Mouse (Mus musculus): Measurements from ENCODE around the gene Snx32. TPM values are rescaled to one million over a fixed set of nuclear protein-coding genes. Genes with fewer than 3 reads are reported as not detected.

The Snx32 gene
- 176 and 185 TPM in 2 replicates for polyA plus RNA-seq (2012; rRNA removed)

DNA sequence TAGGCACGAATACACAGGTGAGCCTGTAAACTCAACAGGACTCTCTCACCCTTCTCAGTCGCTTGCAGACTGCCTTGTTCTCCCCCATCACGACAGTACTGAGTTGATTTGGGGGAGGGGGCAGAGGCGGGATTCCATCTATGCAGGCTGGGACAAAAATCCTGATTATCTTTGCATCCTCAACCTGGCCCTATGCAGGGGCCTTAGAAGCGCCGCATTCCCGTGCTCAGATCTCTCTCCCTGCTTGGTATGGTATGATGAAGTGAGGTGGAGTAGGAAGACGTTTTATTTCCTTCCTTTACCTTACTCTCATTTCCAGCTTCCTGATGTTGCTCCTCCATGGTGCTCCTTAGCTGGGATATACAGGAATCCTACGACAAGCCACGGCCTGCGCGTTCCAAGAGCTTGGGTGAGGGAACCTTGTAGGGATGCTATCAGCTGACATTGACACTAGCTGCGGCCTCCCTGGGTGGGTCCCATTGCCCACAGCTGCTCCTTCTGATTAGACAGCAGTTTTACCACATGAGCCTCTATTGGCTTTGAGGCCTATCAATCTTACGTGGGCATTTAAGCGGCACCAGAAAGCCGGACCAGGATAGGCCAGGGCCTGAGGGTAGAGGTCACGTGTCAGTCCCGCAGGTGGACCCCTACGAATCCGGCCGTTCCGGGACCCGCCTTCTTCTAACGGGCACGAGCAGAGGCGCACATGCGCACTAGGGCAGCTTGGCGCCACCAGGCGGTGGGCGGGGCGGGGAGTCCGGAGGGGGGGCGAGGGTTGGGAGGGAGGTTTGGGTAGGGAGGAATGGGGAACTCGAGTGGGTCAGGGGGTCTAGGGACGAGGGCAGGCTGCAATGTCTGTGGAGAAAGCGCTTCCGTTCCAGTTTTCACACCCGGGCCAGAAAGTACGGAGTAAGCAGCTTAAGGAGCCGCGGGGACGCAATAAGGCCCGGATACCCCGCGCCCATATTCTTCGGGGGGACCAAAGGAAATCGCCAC, at the start of gene Snx32:
Gene Snx32, minus strand, starts transcription at position 508 of the 996 bp plus-strand sequence.
- peak; percentile 97 to 100 for DNase-seq
- Histone ChIP-seq H3K27me3 (ENCODE audit: control insufficient read depth, insufficient read depth, low read length) (no peaks in the 10 kb centered on the region), H3K27ac (ENCODE audit: insufficient read depth, low read length) (peak within 1 kb of the TSS; percentile 31), H3K4me1 (ENCODE audit: control insufficient read depth, insufficient read depth, low read length) (0 out of 2 replicates have a peak, but pooled peaks cover 8% of the 10 kb centered on the region), H3K4me3 (replicated peaks; ENCODE audit: insufficient read depth, low read depth, low read length) (peak within 1 kb of the TSS; percentile 79)
- TF ChIP-seq CTCF (IDR thresholded peaks at IDR 0.05; ENCODE audit: borderline replicate concordance, insufficient read depth, low read depth, low read length) (no peak), POLR2A (IDR thresholded peaks at IDR 0.05; ENCODE audit: borderline replicate concordance, insufficient read depth, low read length) (peak; percentile 82; the same call in 1 of the 2 replicates)
- 1% methylated on average over 47 of the region's 47 CpGs for WGBS

DNA sequence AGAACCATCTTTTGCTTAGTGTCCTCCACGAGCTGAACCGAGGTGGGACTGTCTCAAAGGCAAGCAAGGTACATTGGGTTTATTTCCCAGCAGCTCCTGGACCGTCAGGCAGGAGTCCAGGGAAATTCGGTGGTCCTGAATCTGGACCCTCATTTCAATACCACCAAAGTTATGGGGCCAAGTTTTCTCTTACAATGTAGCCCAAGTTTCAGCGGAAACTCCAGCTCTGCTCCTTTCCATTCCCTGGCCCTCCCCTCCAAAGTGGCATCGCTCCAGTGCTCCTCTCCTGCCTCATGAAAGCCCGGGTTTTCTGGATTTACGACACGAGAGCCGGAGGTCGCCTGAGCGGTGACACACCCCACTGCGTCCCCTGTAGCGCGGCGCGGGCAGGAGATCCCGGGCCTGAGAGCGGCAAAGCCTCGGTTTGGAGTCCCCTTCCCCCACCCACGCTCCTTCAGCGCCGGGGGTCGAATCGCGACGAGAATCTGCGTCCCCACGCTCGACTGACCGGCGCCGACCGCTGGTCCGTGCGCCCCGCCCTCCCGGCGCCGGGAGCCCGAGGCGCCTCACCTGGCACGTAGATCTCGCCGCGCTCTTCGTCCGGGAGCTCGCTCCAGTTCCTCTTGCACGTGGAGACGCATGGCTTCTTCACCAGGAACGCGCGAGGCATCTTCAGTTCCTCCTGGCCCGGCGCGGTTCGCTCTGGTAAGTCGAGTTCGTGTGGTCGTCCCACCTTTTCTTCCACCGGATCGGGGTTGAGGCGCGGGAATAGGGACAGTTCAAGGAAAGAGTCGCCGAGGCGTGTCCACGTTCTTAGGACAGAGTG, 49.5 kb upstream of the Snx32 start:
- no peak overlapping the region for H3K27ac ChIP-seq (ENCODE audit: insufficient read depth, low read length)
- TF ChIP-seq CTCF (IDR thresholded peaks at IDR 0.05; ENCODE audit: borderline replicate concordance, insufficient read depth, low read depth, low read length) (no peak), POLR2A (IDR thresholded peaks at IDR 0.05; ENCODE audit: borderline replicate concordance, insufficient read depth, low read length) (no peak)
- peaks cover 7% of the 10 kb centered on the region; the same call in 1 of the 2 replicates for H3K27me3 ChIP-seq (ENCODE audit: control insufficient read depth, insufficient read depth, low read length)
- 1% methylated on average over 69 of the region's 69 CpGs for WGBS
- peak overlapping the region; percentile 30 for H3K4me3 ChIP-seq (replicated peaks; ENCODE audit: insufficient read depth, low read depth, low read length)
- DNase-seq, result no peak
- H3K4me1 ChIP-seq (ENCODE audit: control insufficient read depth, insufficient read depth, low read length), result 0 out of 2 replicates have a peak, but pooled peaks cover 4% of the 10 kb centered on the region

- WGBS, result 28% methylated on average over 8 of the region's 8 CpGs
- H3K27ac ChIP-seq (ENCODE audit: insufficient read depth, low read length), result no peak overlapping the region
- no peak for TF ChIP-seq CTCF (IDR thresholded peaks at IDR 0.05; ENCODE audit: borderline replicate concordance, insufficient read depth, low read depth, low read length)
- no peak for TF ChIP-seq POLR2A (IDR thresholded peaks at IDR 0.05; ENCODE audit: borderline replicate concordance, insufficient read depth, low read length)
- no peak for DNase-seq
- peaks cover 7% of the 10 kb centered on the region; the same call in 1 of the 2 replicates for H3K27me3 ChIP-seq (ENCODE audit: control insufficient read depth, insufficient read depth, low read length)
- no peak overlapping the region for H3K4me3 ChIP-seq (replicated peaks; ENCODE audit: insufficient read depth, low read depth, low read length)
- H3K4me1 ChIP-seq (ENCODE audit: control insufficient read depth, insufficient read depth, low read length), result 0 out of 2 replicates have a peak, but pooled peaks cover 4% of the 10 kb centered on the region
Measured at GRCm38 (mm10) chr19:5559229-5559628, 48.9 kb upstream of the Snx32 start.

DNA sequence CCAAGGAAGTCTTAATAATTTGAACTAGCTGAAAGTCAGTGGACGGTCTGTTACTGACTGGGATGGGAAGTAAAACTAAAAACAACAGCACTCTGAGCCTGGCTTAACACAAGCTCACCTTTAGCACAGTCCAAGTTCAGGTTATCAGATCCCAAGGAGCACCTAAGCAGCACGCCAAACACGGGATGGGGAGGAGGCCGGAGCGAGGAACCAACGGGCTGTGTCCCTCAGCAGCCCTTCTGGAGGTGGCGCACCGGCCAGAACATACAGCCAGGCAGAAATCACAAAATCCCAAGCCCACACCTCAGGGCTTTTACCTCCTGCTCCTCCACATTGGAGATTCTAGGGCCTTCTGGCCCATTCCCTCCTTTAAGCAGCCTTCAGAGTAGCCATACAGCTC, 48.4 kb upstream of the Snx32 start:
- 58% methylated on average over 8 of the region's 8 CpGs for WGBS
- Histone ChIP-seq H3K4me3 (replicated peaks; ENCODE audit: insufficient read depth, low read depth, low read length) (no peak overlapping the region), H3K27ac (ENCODE audit: insufficient read depth, low read length) (no peak overlapping the region), H3K27me3 (ENCODE audit: control insufficient read depth, insufficient read depth, low read length) (peaks cover 7% of the 10 kb centered on the region; the same call in 1 of the 2 replicates), H3K4me1 (ENCODE audit: control insufficient read depth, insufficient read depth, low read length) (0 out of 2 replicates have a peak, but pooled peaks cover 4% of the 10 kb centered on the region)
- TF ChIP-seq POLR2A (IDR thresholded peaks at IDR 0.05; ENCODE audit: borderline replicate concordance, insufficient read depth, low read length), result no peak
- TF ChIP-seq CTCF (IDR thresholded peaks at IDR 0.05; ENCODE audit: borderline replicate concordance, insufficient read depth, low read depth, low read length), result no peak
- no peak for DNase-seq

DNA sequence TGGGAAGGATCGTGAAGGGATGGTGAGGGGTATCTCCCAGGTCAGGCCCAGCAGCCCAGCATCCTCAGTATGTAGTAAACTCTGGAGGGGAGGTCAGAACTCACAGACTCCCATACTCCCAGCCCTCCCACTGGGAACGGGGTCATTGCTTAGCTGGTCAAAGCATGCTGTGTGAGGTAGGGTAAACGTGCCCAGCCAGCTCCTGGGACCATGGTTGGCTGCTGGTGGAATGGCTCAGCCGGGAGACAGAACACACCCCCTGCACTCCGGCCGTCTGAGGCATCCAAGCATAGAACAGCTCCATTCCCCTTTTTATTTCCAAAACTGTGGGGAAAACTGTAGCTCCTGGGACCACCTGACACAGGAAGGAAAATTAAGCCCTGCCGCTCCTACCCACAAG, 47.8 kb upstream of the Snx32 start:
- WGBS, result 36% methylated on average over 7 of the region's 7 CpGs
- TF ChIP-seq CTCF (IDR thresholded peaks at IDR 0.05; ENCODE audit: borderline replicate concordance, insufficient read depth, low read depth, low read length) (no peak), POLR2A (IDR thresholded peaks at IDR 0.05; ENCODE audit: borderline replicate concordance, insufficient read depth, low read length) (no peak)
- Histone ChIP-seq H3K27me3 (ENCODE audit: control insufficient read depth, insufficient read depth, low read length) (peaks cover 7% of the 10 kb centered on the region; the same call in 1 of the 2 replicates), H3K4me1 (ENCODE audit: control insufficient read depth, insufficient read depth, low read length) (0 out of 2 replicates have a peak, but pooled peaks cover 4% of the 10 kb centered on the region), H3K27ac (ENCODE audit: insufficient read depth, low read length) (no peak overlapping the region), H3K4me3 (replicated peaks; ENCODE audit: insufficient read depth, low read depth, low read length) (no peak overlapping the region)
- no peak for DNase-seq

- Histone ChIP-seq H3K27me3 (ENCODE audit: control insufficient read depth, insufficient read depth, low read length) (no peaks in the 10 kb centered on the region; the same call in 1 of the 2 replicates), H3K4me1 (ENCODE audit: control insufficient read depth, insufficient read depth, low read length) (no peaks in the 10 kb centered on the region), H3K4me3 (replicated peaks; ENCODE audit: insufficient read depth, low read depth, low read length) (no peak overlapping the region), H3K27ac (ENCODE audit: insufficient read depth, low read length) (no peak overlapping the region)
- no peak for TF ChIP-seq POLR2A (IDR thresholded peaks at IDR 0.05; ENCODE audit: borderline replicate concordance, insufficient read depth, low read length)
- no peak for TF ChIP-seq CTCF (IDR thresholded peaks at IDR 0.05; ENCODE audit: borderline replicate concordance, insufficient read depth, low read depth, low read length)
- 80% methylated on average over 14 of the region's 14 CpGs for WGBS
- no peak for DNase-seq
Measured at GRCm38 (mm10) chr19:5554212-5554611, 43.9 kb upstream of the Snx32 start.

GRCm38 (mm10) chr19:5553802-5554201, 43.5 kb upstream of the Snx32 start:
- TF ChIP-seq POLR2A (IDR thresholded peaks at IDR 0.05; ENCODE audit: borderline replicate concordance, insufficient read depth, low read length), result no peak
- TF ChIP-seq CTCF (IDR thresholded peaks at IDR 0.05; ENCODE audit: borderline replicate concordance, insufficient read depth, low read depth, low read length), result no peak
- Histone ChIP-seq H3K4me1 (ENCODE audit: control insufficient read depth, insufficient read depth, low read length) (no peaks in the 10 kb centered on the region), H3K27me3 (ENCODE audit: control insufficient read depth, insufficient read depth, low read length) (no peaks in the 10 kb centered on the region), H3K27ac (ENCODE audit: insufficient read depth, low read length) (no peak overlapping the region), H3K4me3 (replicated peaks; ENCODE audit: insufficient read depth, low read depth, low read length) (no peak overlapping the region)
- no peak for DNase-seq
- WGBS, result 75% methylated on average over 8 of the region's 8 CpGs

Data from cerebellum, adult 2 months (tissue).